Mouse (Mus musculus) lung, adult 2 months (tissue): ENCODE measurements around the gene Tmem203. TPM values are rescaled to one million over a fixed set of nuclear protein-coding genes. Genes with fewer than 3 reads are reported as not detected.
"Not testable (repeated sequence)": the region's sequence is repeated elsewhere in the genome, so short reads cannot be mapped to it uniquely, and the experiment has no call there.

Experiments used
- DNase-seq: peaks from one replicate; pipeline ENCODE4 v3.0.0; 2022
- H3K4me1 ChIP-seq: fragments of 200-500 bp; 2 replicates; pipeline ENCODE4 v1.6.1; 2011; ENCODE audit warnings: low read length; ENCODE audit not compliant: control insufficient read depth, insufficient read depth
- H3K4me3 ChIP-seq: fragments of 200-500 bp; replicated peaks from 2 replicates; pipeline ENCODE3; 2011; ENCODE audit warnings: low read depth, mild to moderate bottlenecking, control low read depth, low read length; ENCODE audit errors: extremely low read depth
- CTCF ChIP-seq: fragments of 200-500 bp; IDR thresholded peaks from 2 replicates; pipeline ENCODE4 v1.5.1; 2011; ENCODE audit warnings: mild to moderate bottlenecking, low read length, control low read depth; ENCODE audit not compliant: insufficient read depth
- POLR2A ChIP-seq: fragments of 200-500 bp; IDR thresholded peaks from 2 replicates; pipeline ENCODE4 v1.6.1; 2011; ENCODE audit warnings: low read depth, mild to moderate bottlenecking, control low read depth, low read length, borderline replicate concordance; ENCODE audit errors: extremely low read depth
- WGBS: fragments of 180-500 bp; shearing (Covaris S2); methylation state at CpG from one replicate; pipeline ENCODE4 v1.1.7; 2018; 5-methylcytosine and 5-hydroxymethylcytosine counted together
- polyA plus RNA-seq: library from polyadenylated mRNA; depleted of rRNA; stranded (reverse); fragments of >200 nt; gene quantifications from 2 replicates; pipeline ENCODE4 v1.2.3, GENCODE M21; 2012

Tmem203 gene
- polyA plus RNA-seq, 1 experiment, result 53.5 TPM

- 1% methylated on average over 29 of the region's 29 CpGs for WGBS
- H3K4me1 ChIP-seq, result peaks cover 6% of the 10 kb centered on the region
- peak; percentile 63 for DNase-seq
- TF ChIP-seq CTCF (no peak), POLR2A (peak; percentile 38; the same call in 1 of the 2 replicates)
- H3K4me3 ChIP-seq, result peak overlapping the region; percentile 42
Observed at GRCm38 (mm10) chr2:25240723-25241437, 14.4 kb upstream of the Tmem203 start.

- Histone ChIP-seq H3K4me3 (no peak overlapping the region), H3K4me1 (peaks cover 6% of the 10 kb centered on the region)
- no peak for DNase-seq
- no peak for TF ChIP-seq CTCF
- no peak for TF ChIP-seq POLR2A
- WGBS, result 16% methylated on average over 6 of the region's 6 CpGs
Observed at GRCm38 (mm10) chr2:25241438-25241775, 13.8 kb upstream of the Tmem203 start.

DNA sequence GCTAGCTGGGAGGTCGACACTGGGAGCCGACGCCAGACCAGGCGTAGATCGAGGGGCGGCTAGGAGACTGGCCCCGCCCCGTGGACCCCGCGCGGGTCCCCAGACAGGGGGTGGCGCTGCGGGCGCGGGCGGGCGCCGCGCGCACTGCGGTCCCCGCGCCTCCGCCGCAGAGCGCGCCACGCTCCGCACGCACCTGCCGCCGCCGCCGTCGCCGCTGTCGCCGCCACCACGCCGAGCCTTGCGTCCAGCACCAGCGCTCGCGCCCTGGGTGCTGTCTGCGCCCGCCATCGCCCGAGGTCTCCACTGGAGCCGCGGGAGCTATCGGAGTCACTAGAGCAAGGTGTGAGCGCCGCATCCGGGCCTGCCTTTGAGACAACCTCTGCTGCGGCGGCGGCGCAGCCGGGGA is 13.1 kb upstream of the Tmem203 start, which contains the start of the genes Rnf208 and Cysrt1:
TSS of gene Rnf208 (plus strand) at position 155 of the 406 bp plus-strand sequence.
TSS of gene Cysrt1 (minus strand) at position 352 of the 406 bp plus-strand sequence.
- TF ChIP-seq CTCF, result no peak
- TF ChIP-seq POLR2A, result no peak
- Histone ChIP-seq H3K4me3 (peak within 1 kb of the TSS; percentile 42), H3K4me1 (peaks cover 6% of the 10 kb centered on the region)
- DNase-seq, result no peak
- WGBS, result under 1% methylated on average over 57 of the region's 59 CpGs

DNA sequence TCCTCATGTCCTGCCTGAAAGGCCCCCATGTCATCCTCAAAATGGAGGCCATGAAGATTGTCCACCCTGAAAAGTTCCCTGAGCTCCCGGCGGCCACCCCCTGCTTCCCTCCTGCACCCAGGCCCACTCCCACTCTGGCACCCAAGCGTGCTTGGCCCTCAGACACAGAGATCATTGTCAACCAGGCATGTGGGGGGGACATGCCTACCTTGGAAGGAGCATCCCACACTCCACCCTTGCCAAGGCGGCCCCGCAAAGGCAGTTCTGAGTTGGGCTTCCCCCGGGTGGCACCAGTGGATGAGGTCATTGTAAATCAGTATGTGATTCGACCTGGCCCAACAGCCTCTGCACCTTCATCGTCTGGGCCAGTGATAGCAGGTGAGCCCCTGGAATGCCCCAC is 11.9 kb upstream of the Tmem203 start:
- TF ChIP-seq CTCF, result no peak
- TF ChIP-seq POLR2A, result no peak
- no peak for DNase-seq
- WGBS, result 69% methylated on average over 8 of the region's 8 CpGs
- no peak overlapping the region for H3K4me3 ChIP-seq
- H3K4me1 ChIP-seq, result peaks cover 4% of the 10 kb centered on the region

DNA sequence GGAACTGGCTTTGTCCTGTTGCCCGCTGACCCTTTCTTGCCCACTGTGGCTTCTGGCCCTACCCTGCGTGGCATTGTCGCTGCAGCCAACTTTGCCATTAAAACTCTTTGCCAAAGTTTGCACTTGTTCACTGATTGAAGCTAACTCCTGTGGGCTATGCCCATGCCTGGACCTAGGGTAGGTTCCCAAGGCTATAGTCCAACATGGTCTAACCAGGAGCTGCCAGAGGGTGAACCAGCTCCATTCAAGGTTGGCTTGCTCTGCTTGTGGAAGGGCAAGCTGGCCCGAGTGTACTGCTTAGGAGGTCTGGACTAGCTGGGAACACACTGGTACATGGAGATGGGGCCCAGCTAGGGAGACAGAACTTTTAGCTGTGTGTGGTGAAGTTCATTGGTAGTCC is 11.1 kb upstream of the Tmem203 start:
- H3K4me3 ChIP-seq, result no peak overlapping the region
- peaks cover 4% of the 10 kb centered on the region for H3K4me1 ChIP-seq
- no peak for TF ChIP-seq CTCF
- no peak for TF ChIP-seq POLR2A
- DNase-seq, result no peak
- 85% methylated on average over 4 of the region's 4 CpGs for WGBS

DNA sequence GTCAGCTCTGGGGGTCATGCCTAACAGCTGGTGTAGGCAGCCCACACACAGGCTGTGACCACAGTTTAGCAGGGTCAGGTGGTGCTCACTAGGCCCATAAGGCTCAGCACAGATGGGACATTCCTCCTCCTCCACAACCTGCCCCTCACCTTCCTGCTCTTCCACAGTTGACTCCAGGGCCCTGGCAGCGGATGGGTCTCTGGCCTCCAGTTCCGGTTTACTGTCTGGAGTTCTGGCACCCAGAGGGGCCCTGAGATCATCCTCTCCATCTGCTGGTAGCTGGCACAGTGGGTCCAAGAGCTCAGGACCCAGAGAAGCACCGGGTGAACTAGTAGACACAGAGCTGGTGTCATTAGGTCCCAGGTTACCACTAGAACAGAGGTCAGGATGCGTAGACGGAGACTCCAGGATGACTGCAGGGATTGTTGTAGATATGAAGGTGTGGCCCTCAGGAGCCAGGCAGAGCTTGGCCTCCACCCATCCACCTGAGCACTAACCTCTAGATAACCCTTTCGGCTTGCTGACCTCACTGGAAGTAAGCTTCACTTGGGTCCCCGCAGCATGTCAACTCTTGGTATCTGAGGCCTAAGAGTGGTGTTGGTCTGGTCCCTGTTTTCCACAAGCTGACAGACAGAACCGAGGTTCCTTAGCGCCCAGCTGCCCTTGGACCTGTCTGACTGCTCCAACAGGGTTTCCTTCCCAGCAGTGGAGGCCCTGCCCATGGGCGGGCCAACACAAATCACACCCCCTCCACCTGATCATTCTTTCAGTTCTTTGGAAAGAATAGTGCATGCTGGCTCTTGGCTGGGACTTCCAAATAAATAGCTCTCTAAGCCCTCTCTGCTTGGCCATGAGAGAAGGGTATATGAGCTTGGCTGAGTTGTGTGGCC is 8.8 kb upstream of the Tmem203 start, which contains the start of gene AL732309.1:
TSS of gene AL732309.1 (minus strand) at position 681 of the 890 bp plus-strand sequence.
- TF ChIP-seq POLR2A, result peak; percentile 32; the same call in 1 of the 2 replicates
- no peak for TF ChIP-seq CTCF
- H3K4me1 ChIP-seq, result peaks cover 3% of the 10 kb centered on the region
- no peak within 1 kb of the TSS for H3K4me3 ChIP-seq
- 79% methylated on average over 10 of the region's 10 CpGs for WGBS
- no peak for DNase-seq

DNA sequence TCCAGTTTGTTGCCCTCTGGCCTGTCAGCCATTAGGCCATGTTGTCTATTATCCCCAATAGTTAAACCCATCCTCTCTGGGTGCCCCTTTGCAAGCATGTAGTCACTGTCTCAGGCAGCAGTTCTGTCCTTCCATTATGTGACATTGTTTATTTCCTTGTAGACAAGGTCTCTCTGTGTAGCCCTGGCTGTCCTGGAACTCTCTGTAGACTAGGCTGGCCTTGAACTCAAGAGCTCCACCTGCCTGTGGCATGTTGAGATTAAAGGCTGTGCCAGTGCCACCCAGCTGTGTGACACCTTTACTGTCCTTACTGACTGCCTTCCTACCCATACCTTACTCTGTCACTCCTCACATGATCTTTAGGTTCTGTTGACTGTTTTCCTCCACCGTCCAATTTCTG is 2.9 kb upstream of the Tmem203 start:
- WGBS, result 75% methylated on average over 1 of the region's 1 CpGs
- no peak for DNase-seq
- Histone ChIP-seq H3K4me1 (peaks cover 9% of the 10 kb centered on the region; the same call in 1 of the 2 replicates), H3K4me3 (no peak overlapping the region)
- TF ChIP-seq POLR2A (no peak), CTCF (peak; percentile 54)

GRCm38 (mm10) chr2:25256443-25257109 is 1.3 kb downstream of the Tmem203 start:
- H3K4me1 ChIP-seq, result not testable (repeated sequence)
- WGBS, result 39% methylated on average over 12 of the region's 12 CpGs

GRCm38 (mm10) chr2:25257250-25257649 is 2.0 kb downstream of the Tmem203 start:
- 80% methylated on average over 5 of the region's 5 CpGs for whole genome bisulfite sequencing
- H3K4me3 ChIP-seq, H3K4me1 ChIP-seq, DNase-seq: not testable (repeated sequence)

More at GRCm38 (mm10) chr2:25256443-25257109, 1.3 kb downstream of the Tmem203 start:
- peak; percentile 25; the same call in 1 of the 2 replicates for TF ChIP-seq CTCF
- H3K4me3 ChIP-seq, result peak overlapping the region; percentile 93
- not testable (repeated sequence) for DNase-seq

GRCm38 (mm10) chr2:25258887-25259286 is 3.6 kb downstream of the Tmem203 start:
- WGBS, result 61% methylated on average over 2 of the region's 2 CpGs
- H3K4me1 ChIP-seq, result peaks cover 14% of the 10 kb centered on the region
- H3K4me3 ChIP-seq, result no peak overlapping the region
- DNase-seq, result no peak
- no peak for TF ChIP-seq POLR2A
- peak; percentile 30 for TF ChIP-seq CTCF
